Mouse (Mus musculus) MEL (cell line): ENCODE data around the gene Tbc1d17. TPM values are rescaled to one million over a fixed set of nuclear protein-coding genes. Genes with fewer than 3 reads are reported as not detected.

Experiments used
- DNase-seq: peaks from one replicate; pipeline ENCODE4 v3.0.0; 2011; ENCODE audit warnings: low read depth, low spot score
- H3K27ac ChIP-seq: 2 replicates; pipeline ENCODE4 v1.5.1; 2012; ENCODE audit warnings: low read depth, mild to moderate bottlenecking, control low read depth, low read length, moderate library complexity; ENCODE audit not compliant: control insufficient read depth
- H3K27me3 ChIP-seq, 2 experiments: fragments of 150-350 bp in 1 of 2; sonication (generic) in 1 of 2; 2 replicates each; pipeline ENCODE4 v1.6.1; 2012; ENCODE audit warnings: low read length in 2 of 2, mild to moderate bottlenecking in 2 of 2, improper control_type of control experiment in 1 of 2, moderate library complexity in 1 of 2; ENCODE audit not compliant: insufficient read depth in 2 of 2, control insufficient read depth in 1 of 2
- H3K36me3 ChIP-seq, 2 experiments: 2 replicates each; pipeline ENCODE4 v1.6.1; 2012 to 2014; ENCODE audit warnings: low read length in 2 of 2, improper control_type of control experiment in 1 of 2, inconsistent platforms in 1 of 2, mild to moderate bottlenecking in 1 of 2; ENCODE audit not compliant: insufficient read depth in 2 of 2, control insufficient read depth in 1 of 2
- H3K4me1 ChIP-seq, 2 experiments: fragments of 150-350 bp in 1 of 2; sonication (generic) in 1 of 2; 2 replicates each; pipeline ENCODE4 v1.6.1; 2012; ENCODE audit warnings: low read length in 2 of 2, improper control_type of control experiment in 1 of 2, mild to moderate bottlenecking in 1 of 2; ENCODE audit not compliant: insufficient read depth in 2 of 2, control insufficient read depth in 1 of 2
- H3K4me3 ChIP-seq, 2 experiments: fragments of 150-350 bp in 1 of 2; sonication (generic) in 1 of 2; 2 replicates each; pipeline ENCODE4 v1.5.1; 2012; ENCODE audit warnings: low read depth in 2 of 2, low read length in 2 of 2, mild to moderate bottlenecking in 2 of 2, moderate library complexity in 2 of 2, control low read depth in 1 of 2, improper control_type of control experiment in 1 of 2; ENCODE audit not compliant: control insufficient read depth in 1 of 2, insufficient read depth in 1 of 2
- H3K79me2 ChIP-seq: 2 replicates; pipeline ENCODE4 v1.6.1; 2012; ENCODE audit warnings: mild to moderate bottlenecking, low read length, moderate library complexity; ENCODE audit not compliant: control insufficient read depth, poor library complexity, insufficient read depth
- H3K9ac ChIP-seq: 2 replicates; pipeline ENCODE4 v1.6.1; 2012; ENCODE audit warnings: low read depth, mild to moderate bottlenecking, control low read depth, low read length, moderate library complexity; ENCODE audit not compliant: control insufficient read depth, poor library complexity, severe bottlenecking
- H3K9me3 ChIP-seq: fragments of 150-350 bp; sonication (generic); replicated peaks from 2 replicates; pipeline ENCODE4 v1.6.1; 2012; ENCODE audit warnings: mild to moderate bottlenecking, low read length, improper control_type of control experiment, moderate library complexity; ENCODE audit not compliant: insufficient read depth
- BHLHE40 ChIP-seq: IDR thresholded peaks from 2 replicates; pipeline ENCODE4 v1.6.1; 2012; ENCODE audit warnings: low read depth, mild to moderate bottlenecking, inconsistent platforms, low read length, improper control_type of control experiment, borderline replicate concordance
- CHD1 ChIP-seq: IDR thresholded peaks from 2 replicates; pipeline ENCODE4 v1.6.1; 2012; ENCODE audit warnings: low read depth, mild to moderate bottlenecking, inconsistent platforms, low read length, improper control_type of control experiment
- CTCF ChIP-seq, 3 experiments: IDR thresholded peaks in 2 of 3; conservative IDR thresholded peaks in 1 of 3; 2 replicates each; pipeline ENCODE4 v1.5.1; 2011 to 2012; ENCODE audit warnings: low read length in 3 of 3, low read depth in 2 of 3, mild to moderate bottlenecking in 2 of 3, improper control_type of control experiment in 1 of 3, inconsistent platforms in 1 of 3, mixed read lengths in 1 of 3, moderate library complexity in 1 of 3; ENCODE audit not compliant: control insufficient read depth in 1 of 3, insufficient read depth in 1 of 3, poor library complexity in 1 of 3, severe bottlenecking in 1 of 3
- E2F4 ChIP-seq: IDR thresholded peaks from 2 replicates; pipeline ENCODE4 v1.6.1; 2011; ENCODE audit warnings: low read depth, low read length, improper control_type of control experiment, borderline replicate concordance
- GATA1 ChIP-seq: IDR thresholded peaks from 2 replicates; pipeline ENCODE4 v1.6.1; 2011; ENCODE audit warnings: low read depth, low read length, improper control_type of control experiment
- HCFC1 ChIP-seq: IDR thresholded peaks from 2 replicates; pipeline ENCODE4 v1.6.1; 2012; ENCODE audit warnings: low read depth, mild to moderate bottlenecking, inconsistent platforms, low read length, improper control_type of control experiment, moderate library complexity
- JUND ChIP-seq: IDR thresholded peaks from 2 replicates; pipeline ENCODE4 v1.6.1; 2011; ENCODE audit warnings: low read depth, mild to moderate bottlenecking, improper control_type of control experiment, low read length
- KAT2A ChIP-seq: conservative IDR thresholded peaks from 2 replicates; pipeline ENCODE4 v1.6.1; 2012; ENCODE audit warnings: low read depth, low read length, improper control_type of control experiment, inconsistent platforms
- MAFK ChIP-seq: IDR thresholded peaks from 2 replicates; pipeline ENCODE4 v1.6.1; 2011; ENCODE audit warnings: low read depth, mild to moderate bottlenecking, low read length, improper control_type of control experiment, borderline replicate concordance
- MAX ChIP-seq: IDR thresholded peaks from 2 replicates; pipeline ENCODE4 v1.6.1; 2011; ENCODE audit warnings: low read length, improper control_type of control experiment
- MAZ ChIP-seq: IDR thresholded peaks from 2 replicates; pipeline ENCODE4 v1.6.1; 2012; ENCODE audit warnings: low read depth, mild to moderate bottlenecking, inconsistent platforms, low read length, improper control_type of control experiment
- MEF2A ChIP-seq: IDR thresholded peaks from 2 replicates; pipeline ENCODE4 v1.6.1; 2014; ENCODE audit warnings: low read depth, mild to moderate bottlenecking, inconsistent platforms, low read length, improper control_type of control experiment; ENCODE audit not compliant: poor library complexity, insufficient replicate concordance, severe bottlenecking; ENCODE audit errors: extremely low read depth
- MYB ChIP-seq: IDR thresholded peaks from 2 replicates; pipeline ENCODE4 v1.6.1; 2011; ENCODE audit warnings: mild to moderate bottlenecking, low read depth, low read length, improper control_type of control experiment
- MYC ChIP-seq: IDR thresholded peaks from 2 replicates; pipeline ENCODE4 v1.6.1; 2011; ENCODE audit warnings: low read depth, mild to moderate bottlenecking, low read length, improper control_type of control experiment, moderate library complexity
- NELFE ChIP-seq: IDR thresholded peaks from 2 replicates; pipeline ENCODE4 v1.6.1; 2011; ENCODE audit warnings: low read depth, low read length, improper control_type of control experiment
- POLR2A ChIP-seq, 2 experiments: IDR thresholded peaks; 2 replicates each; pipeline ENCODE4 v1.6.1; 2011 to 2012; ENCODE audit warnings: low read length in 2 of 2, mild to moderate bottlenecking in 2 of 2, control low read depth in 1 of 2, improper control_type of control experiment in 1 of 2, low read depth in 1 of 2, moderate library complexity in 1 of 2; ENCODE audit not compliant: control insufficient read depth in 1 of 2, insufficient read depth in 1 of 2, poor library complexity in 1 of 2
- POLR2AphosphoS2 ChIP-seq: IDR thresholded peaks from 2 replicates; pipeline ENCODE4 v1.6.1; 2011; ENCODE audit warnings: low read length, improper control_type of control experiment
- POLR2AphosphoS5 ChIP-seq: IDR thresholded peaks from 2 replicates; pipeline ENCODE4 v1.6.1; 2012; ENCODE audit warnings: low read depth, borderline replicate concordance, mild to moderate bottlenecking, inconsistent platforms, low read length, moderate library complexity, mixed read lengths
- SIN3A ChIP-seq: IDR thresholded peaks from 2 replicates; pipeline ENCODE4 v1.6.1; 2012; ENCODE audit warnings: low read length, improper control_type of control experiment, inconsistent platforms
- TAL1 ChIP-seq: IDR thresholded peaks from 2 replicates; pipeline ENCODE4 v1.6.1; 2012; ENCODE audit warnings: mild to moderate bottlenecking, inconsistent platforms, low read length, moderate library complexity, mixed read lengths
- TBP ChIP-seq: IDR thresholded peaks from 2 replicates; pipeline ENCODE4 v1.8.0; 2011; ENCODE audit warnings: low read depth, low read length, improper control_type of control experiment
- TCF12 ChIP-seq: IDR thresholded peaks from 2 replicates; pipeline ENCODE4 v1.6.1; 2014; ENCODE audit warnings: low read depth, mild to moderate bottlenecking, inconsistent platforms, low read length, improper control_type of control experiment, moderate library complexity
- USF2 ChIP-seq, 2 experiments: IDR thresholded peaks; 2 replicates each; pipeline ENCODE4 v1.6.1; 2011 to 2012; ENCODE audit warnings: improper control_type of control experiment in 2 of 2, low read length in 2 of 2, borderline replicate concordance in 1 of 2, inconsistent platforms in 1 of 2, low read depth in 1 of 2, mild to moderate bottlenecking in 1 of 2; ENCODE audit not compliant: insufficient read depth in 1 of 2
- ZC3H11A ChIP-seq: IDR thresholded peaks from 2 replicates; pipeline ENCODE4 v1.6.1; 2012; ENCODE audit warnings: low read depth, mild to moderate bottlenecking, inconsistent platforms, low read length, improper control_type of control experiment
- ZMIZ1 ChIP-seq: IDR thresholded peaks from 2 replicates; pipeline ENCODE4 v1.6.1; 2012; ENCODE audit warnings: low read depth, mild to moderate bottlenecking, inconsistent platforms, low read length, improper control_type of control experiment, moderate library complexity
- ZNF384 ChIP-seq: IDR thresholded peaks from 2 replicates; pipeline ENCODE4 v1.6.1; 2012; ENCODE audit warnings: low read depth, mild to moderate bottlenecking, inconsistent platforms, low read length, improper control_type of control experiment
- polyA plus RNA-seq, 2 experiments: library from polyadenylated mRNA; stranded (reverse) in 1 of 2; unstranded in 1 of 2; fragments of >175 nt in 1 of 2; fragments of >200 nt in 1 of 2; gene quantifications; 2 replicates each; pipeline versions ENCODE4 v1.2.1 to v1.2.4; 2012; ENCODE audit warnings: low replicate concordance in 2 of 2, low read depth in 1 of 2; ENCODE audit not compliant: insufficient read length in 2 of 2, insufficient read depth in 1 of 2, missing spikeins in 1 of 2
- total RNA-seq: library from RNA; depleted of rRNA; stranded (reverse); fragments of 300-350 nt; gene quantifications from 2 replicates; pipeline ENCODE4 v1.2.3, GENCODE M21; 2012

Tbc1d17 gene
- total and polyA plus RNA-seq, 3 experiments, result 16.7 to 29.5 TPM; not detected in 1

DNA sequence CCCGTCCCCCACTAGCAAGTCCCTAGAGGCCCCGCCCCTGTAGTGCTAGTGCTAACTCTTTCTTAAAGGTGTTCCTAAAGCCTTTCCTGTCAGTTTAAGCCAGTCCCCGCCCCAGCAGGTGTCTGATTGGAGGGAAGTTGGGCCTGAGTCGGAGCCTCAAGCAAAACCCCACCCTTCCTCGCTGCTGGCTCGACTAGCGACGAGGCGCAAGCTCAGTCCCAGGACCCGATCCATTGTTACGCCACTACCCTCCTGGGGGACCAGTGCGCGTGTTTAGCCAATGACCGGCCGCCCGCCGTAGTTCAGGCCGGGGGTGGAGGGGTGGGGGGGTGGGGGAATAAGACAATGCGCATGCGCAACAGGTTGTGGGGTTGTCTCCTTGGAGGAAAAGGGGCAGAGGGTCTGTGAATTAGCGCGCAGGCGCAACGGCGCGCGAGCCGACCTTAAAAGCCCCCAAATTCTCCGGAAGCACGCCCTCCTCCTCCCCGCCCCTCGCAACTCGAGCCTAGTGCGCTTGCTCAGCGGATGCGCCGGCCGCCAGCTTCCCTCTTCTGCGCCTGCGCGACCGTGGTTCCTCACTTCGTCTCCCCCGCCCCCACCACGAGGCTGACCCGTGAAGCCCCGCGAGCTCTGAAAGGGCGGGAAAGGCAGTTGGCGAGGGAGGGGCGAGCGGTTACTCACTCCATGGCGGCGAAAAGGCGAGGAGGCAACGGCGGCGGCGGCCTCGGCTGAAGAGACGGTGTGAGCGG lies 33.0 kb downstream of the Tbc1d17 start, which contains the start of the genes Nup62 and Il4i1 (continued):
- no peak for TF ChIP-seq POLR2AphosphoS5
- no peak for TF ChIP-seq ZNF384
- peak; percentile 89 for TF ChIP-seq MYB
- no peak for TF ChIP-seq TAL1
- no peak for TF ChIP-seq USF2 (IDR thresholded peaks at IDR 0.05; ENCODE audit: borderline replicate concordance in 1 of 2, insufficient read depth in 1 of 2, low read depth in 1 of 2, low read length in 2 of 2)
- TF ChIP-seq POLR2AphosphoS2, result peak; percentile 89; the same call in 1 of the 2 replicates
- TF ChIP-seq CHD1, result 0 out of 2 replicates have a peak, but pooled peaks have one; percentile 60
- TF ChIP-seq BHLHE40, result no peak
- TF ChIP-seq MAFK, result no peak
- peak in 1 of 2 experiments; percentile 81; a peak in 3 of 4 replicates for TF ChIP-seq POLR2A (IDR thresholded peaks at IDR 0.05; ENCODE audit: control insufficient read depth in 1 of 2, insufficient read depth in 1 of 2, low read depth in 1 of 2, low read length in 2 of 2, poor library complexity in 1 of 2)
- TF ChIP-seq ZMIZ1, result peak; percentile 81
- peak; percentile 87 for TF ChIP-seq MYC
- peak; percentile 64 for TF ChIP-seq TCF12
- no peak for TF ChIP-seq MEF2A
- no peak for TF ChIP-seq CTCF (IDR thresholded peaks at IDR 0.05 in 2 of 3, conservative IDR thresholded peaks at IDR 0.05 in 1 of 3; ENCODE audit: control insufficient read depth in 1 of 3, insufficient read depth in 1 of 3, low read depth in 2 of 3, low read length in 3 of 3, poor library complexity in 1 of 3, severe bottlenecking in 1 of 3)
- TF ChIP-seq HCFC1, result peak; percentile 86

DNA sequence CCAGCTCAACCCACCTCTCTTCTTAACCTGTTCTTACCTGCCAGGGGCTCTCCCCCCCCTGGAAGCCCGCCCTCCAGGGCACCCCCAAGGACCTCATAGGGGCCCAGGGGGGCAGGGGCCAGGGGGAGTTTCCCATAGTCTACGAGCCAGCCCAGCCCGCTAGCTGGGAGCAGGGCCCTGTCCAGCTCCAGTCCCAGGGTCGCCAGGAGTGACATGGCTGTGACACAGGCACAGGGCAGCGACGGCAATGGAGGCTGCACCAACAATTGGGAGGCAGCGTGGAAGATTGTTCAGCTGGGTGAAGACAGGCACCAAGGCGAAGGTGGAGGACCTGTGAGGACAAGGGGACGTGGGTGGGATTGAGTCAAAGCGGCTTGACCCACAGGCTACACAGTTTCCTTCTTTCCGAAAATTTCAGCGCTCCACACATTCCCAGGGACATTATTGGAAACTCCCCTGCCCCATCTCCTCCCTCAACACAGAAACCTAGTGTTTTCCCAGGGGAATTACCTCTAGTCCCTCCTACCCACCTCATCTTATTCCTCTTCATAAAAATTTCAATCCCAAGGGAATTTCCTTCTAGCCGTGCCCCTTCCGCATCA lies 33.8 kb downstream of the Tbc1d17 start:
- Histone ChIP-seq H3K27me3 (no peaks in the 10 kb centered on the region), H3K9ac (peak overlapping the region; percentile 74), H3K79me2 (peaks cover 46% of the 10 kb centered on the region), H3K4me1 (peaks cover 12 to 31% of the 10 kb centered on the region in 2 experiments; a peak in 3 of 4 replicates), H3K9me3 (no peaks in the 10 kb centered on the region), H3K27ac (peak overlapping the region; percentile 29), H3K36me3 (peaks cover 9 to 27% of the 10 kb centered on the region in 2 experiments), H3K4me3 (peak overlapping the region; percentile 85 to 87)
- TF ChIP-seq BHLHE40, result no peak
- no peak for TF ChIP-seq HCFC1
- TF ChIP-seq NELFE, result no peak
- TF ChIP-seq E2F4, result no peak
- no peak for TF ChIP-seq MAX
- TF ChIP-seq KAT2A, result no peak
- TF ChIP-seq ZNF384, result no peak
- TF ChIP-seq TBP, result no peak
- no peak for TF ChIP-seq MEF2A
- TF ChIP-seq JUND, result no peak
- TF ChIP-seq USF2 (IDR thresholded peaks at IDR 0.05; ENCODE audit: borderline replicate concordance in 1 of 2, insufficient read depth in 1 of 2, low read depth in 1 of 2, low read length in 2 of 2), result no peak
- no peak for TF ChIP-seq ZC3H11A
- TF ChIP-seq ZMIZ1, result no peak
- no peak; the same call in 1 of the 2 replicates for TF ChIP-seq SIN3A
- no peak for TF ChIP-seq MAZ
- TF ChIP-seq GATA1, result no peak
- TF ChIP-seq MAFK, result no peak
- no peak for DNase-seq
